ENCODE assay signal across 25 mouse cellular contexts in genomic region chr7:96802216-96802615, GRCm38 (mm10).
DNase-seq lines count a peak whose midpoint lies in the region; ATAC-seq and TF ChIP-seq lines count a peak whose summit lies in the region.
"Had no signal": no experiment of that assay in that cellular context is flagged by ENCODE, and none has a peak within 500 bp of the region (broad histone marks: within the 10 kb centered on the region; RNA-seq: fewer than 3 reads in every experiment).

No protein-coding gene starts in this region.

- no peak overlapping the region for H3K4me3 ChIP-seq in midbrain, embryonic 10.5 days
- H3K4me3 ChIP-seq in midbrain, embryonic 16.5 days (ENCODE audit: low read depth, low read length), result no peak overlapping the region
- H3K4me3 ChIP-seq in macrophage (ENCODE audit: inconsistent target), result no peak overlapping the region
- H3K4me3 ChIP-seq in cerebellum, adult 2 months (replicated peaks; ENCODE audit: insufficient read depth, low read depth, low read length), result no peak overlapping the region
- H3K4me3 ChIP-seq: embryonic facial prominence, embryonic 10.5 days; embryonic facial prominence, embryonic 12.5 days; forebrain, embryonic 13.5 days; forebrain, embryonic 15.5 days had no signal

- no peak for TF ChIP-seq CTCF in cerebellum, adult 2 months (IDR thresholded peaks at IDR 0.05; ENCODE audit: borderline replicate concordance, insufficient read depth, low read depth, low read length)

- no peaks in the 10 kb centered on the region for H3K9me3 ChIP-seq in midbrain, embryonic 10.5 days (replicated peaks)
- H3K9me3 ChIP-seq in midbrain, embryonic 16.5 days (replicated peaks; ENCODE audit: control insufficient read depth, low read length, poor library complexity, severe bottlenecking), result no peaks in the 10 kb centered on the region
- H3K9me3 ChIP-seq: embryonic facial prominence, embryonic 10.5 days; embryonic facial prominence, embryonic 12.5 days; forebrain, embryonic 13.5 days; forebrain, embryonic 15.5 days had no signal

- H3K79me2 ChIP-seq in macrophage (ENCODE audit: inconsistent target), result no peaks in the 10 kb centered on the region

- no peak for DNase-seq in midbrain, embryonic 10.5 days (ENCODE audit: low spot score)
- DNase-seq in cerebellum, adult 2 months, result no peak
- DNase-seq: adrenal gland, adult 8-10 months; adrenal gland, postnatal 14 days; adrenal gland, postnatal 36 days; B cell, adult 2 months; cerebellum, adult 11-12 months; cerebellum, adult 8-10 months; cerebellum, adult 9-11 months; cerebellum, postnatal 14 days; cerebellum, postnatal 36 days; forebrain, postnatal 0 days had no signal

- no peak for ATAC-seq in midbrain, embryonic 16.5 days
- ATAC-seq in megakaryocyte progenitor cell, adult 5-6 weeks (replicated peaks; ENCODE audit: poor library complexity), result peak; percentile 53
- ATAC-seq in frontal cortex, adult (ENCODE audit: low TSS enrichment), result no peak
- ATAC-seq: activated CD4-positive, CD25-positive, alpha-beta regulatory T cell, adult 4 months; CD4-positive, CD25-positive, alpha-beta regulatory T cell, adult 4 months; forebrain, embryonic 13.5 days; forebrain, embryonic 15.5 days; forebrain, postnatal 0 days; Patski had no signal

- H3K27me3 ChIP-seq in midbrain, embryonic 10.5 days (ENCODE audit: low read depth, poor library complexity, severe bottlenecking), result 0 out of 2 replicates have a peak, but pooled peaks cover 8% of the 10 kb centered on the region
- no peaks in the 10 kb centered on the region for H3K27me3 ChIP-seq in midbrain, embryonic 16.5 days (ENCODE audit: control insufficient read depth, insufficient read depth, low read depth, low read length)
- no peaks in the 10 kb centered on the region; the same call in 1 of the 2 replicates for H3K27me3 ChIP-seq in cerebellum, adult 2 months (ENCODE audit: control insufficient read depth, insufficient read depth, low read length)
- H3K27me3 ChIP-seq: CH12.LX; embryonic facial prominence, embryonic 12.5 days; forebrain, embryonic 13.5 days; forebrain, embryonic 15.5 days; Patski had no signal

- H3K9ac ChIP-seq in midbrain, embryonic 16.5 days (ENCODE audit: low read depth, low read length), result no peak overlapping the region
- H3K9ac ChIP-seq: embryonic facial prominence, embryonic 12.5 days; forebrain, embryonic 13.5 days; forebrain, embryonic 15.5 days; forebrain, postnatal 0 days had no signal

- no peak overlapping the region for H3K4me2 ChIP-seq in midbrain, embryonic 16.5 days (ENCODE audit: low read length)
- H3K4me2 ChIP-seq: embryonic facial prominence, embryonic 12.5 days; forebrain, embryonic 13.5 days; forebrain, embryonic 15.5 days had no signal

- H3K27ac ChIP-seq in midbrain, embryonic 10.5 days (replicated peaks), result peak overlapping the region; percentile 19; the same call in 1 of the 2 replicates
- H3K27ac ChIP-seq in midbrain, embryonic 16.5 days (ENCODE audit: low read length), result no peak overlapping the region
- peak overlapping the region; percentile 15; the same call in 1 of the 2 replicates for H3K27ac ChIP-seq in macrophage
- H3K27ac ChIP-seq in cerebellum, adult 2 months (ENCODE audit: insufficient read depth, low read length), result no peak overlapping the region
- H3K27ac ChIP-seq: embryonic facial prominence, embryonic 10.5 days; forebrain, embryonic 13.5 days; forebrain, embryonic 15.5 days had no signal

- H3K4me1 ChIP-seq in midbrain, embryonic 10.5 days, result peaks cover 56% of the 10 kb centered on the region
- H3K4me1 ChIP-seq in midbrain, embryonic 16.5 days (ENCODE audit: control insufficient read depth, insufficient read depth, low read length), result peaks cover 18% of the 10 kb centered on the region
- H3K4me1 ChIP-seq in cerebellum, adult 2 months (ENCODE audit: control insufficient read depth, insufficient read depth, low read length), result peaks cover 5% of the 10 kb centered on the region

- H3K36me3 ChIP-seq in midbrain, embryonic 10.5 days, result peaks cover 58% of the 10 kb centered on the region
- no peaks in the 10 kb centered on the region; the same call in 1 of the 2 replicates for H3K36me3 ChIP-seq in midbrain, embryonic 16.5 days (ENCODE audit: control insufficient read depth, insufficient read depth, low read length)
- no peaks in the 10 kb centered on the region for H3K36me3 ChIP-seq in macrophage (ENCODE audit: inconsistent target)
- H3K36me3 ChIP-seq: G1E had no signal

- WGBS in midbrain, embryonic 10.5 days, result 90% methylated on average over 3 of the region's 3 CpGs
- 83% methylated on average over 3 of the region's 3 CpGs for WGBS in midbrain, embryonic 16.5 days
- 39% methylated on average over 3 of the region's 3 CpGs for WGBS in macrophage (ENCODE audit: missing documents)
- 95% methylated on average over 3 of the region's 3 CpGs for WGBS in cerebellum, adult 2 months

- no peak for TF ChIP-seq POLR2A in cerebellum, adult 2 months (IDR thresholded peaks at IDR 0.05; ENCODE audit: borderline replicate concordance, insufficient read depth, low read length)

Comparison
In these comparisons a context has a peak if more than half of its experiments do, and no peak if none do; other contexts are left out.
1. H3K27ac ChIP-seq: peak in midbrain, embryonic 10.5 days (single experiment) and macrophage (single experiment); none in midbrain, embryonic 16.5 days (single experiment) and cerebellum, adult 2 months (single experiment).